Mouse (Mus musculus) left cerebral cortex, postnatal 4 days (tissue): ENCODE measurements around the gene Lyrm4. TPM values are rescaled to one million over a fixed set of nuclear protein-coding genes. Genes with fewer than 3 reads are reported as not detected.
A peak's percentile ranks its signal among the peaks of the same experiment; 100 is the strongest.
"Not testable (repeated sequence)": the region's sequence is repeated elsewhere in the genome, so short reads cannot be mapped to it uniquely, and the experiment has no call there.

Source experiments
- DNase-seq: peaks from one replicate; pipeline ENCODE4 v3.0.0-alpha.2; 2022
- intact Hi-C: fragments of 180-260 bp; cut with DNase I; formaldehyde crosslinking; loops from one replicate; pipeline ENCODE4 v1.15.1; 2025
- total RNA-seq, 2 experiments: library from RNA; stranded (reverse); gene quantifications; 2 replicates each; pipeline ENCODE4 v1.2.3; 2021

The Lyrm4 gene
- total RNA-seq, 2 experiments from 2014 or later: 17.3 to 19.9 TPM

DNA sequence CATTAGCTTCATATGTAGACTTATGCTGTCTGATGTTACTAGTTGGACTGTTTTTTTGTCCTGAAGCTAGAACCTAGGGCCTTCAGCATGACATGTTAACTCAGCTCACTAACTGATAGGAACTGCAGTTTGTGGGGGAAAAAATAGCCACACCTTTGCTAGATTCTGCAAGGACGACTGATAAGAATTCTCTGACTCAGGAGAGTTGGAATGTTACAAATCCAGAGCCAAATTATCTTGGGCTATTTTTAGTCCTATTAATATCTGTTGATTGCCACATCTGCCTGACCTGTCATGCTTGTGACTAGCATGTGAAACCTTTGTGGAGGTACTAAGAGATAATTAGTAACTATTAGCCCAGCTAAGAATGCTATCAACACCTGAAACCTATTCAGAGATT is 116.5 kb downstream of the Lyrm4 start:
- DNase-seq: no peak
- intact Hi-C loops: no loop called here

DNA sequence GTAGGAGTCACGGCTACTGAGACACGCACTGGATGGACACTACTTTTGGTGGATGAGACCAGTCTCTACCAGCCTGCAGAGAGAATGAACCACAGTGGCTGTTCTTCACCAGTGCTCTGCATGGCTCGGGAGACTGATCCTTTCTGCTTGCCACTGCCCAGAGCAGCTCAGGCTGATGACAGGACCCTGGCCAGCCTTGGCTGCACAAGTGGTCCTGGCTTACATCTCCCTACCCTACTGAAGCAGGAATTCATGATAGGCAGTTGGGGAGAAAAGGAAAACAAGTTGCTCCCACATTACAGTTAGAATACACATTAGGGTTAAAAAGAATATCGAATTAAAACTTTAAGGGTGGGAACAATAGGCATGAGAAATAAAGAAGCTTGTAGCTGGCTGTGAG is 119.7 kb downstream of the Lyrm4 start:
- intact Hi-C loops: no loop called here
- no peak for DNase-seq

DNA sequence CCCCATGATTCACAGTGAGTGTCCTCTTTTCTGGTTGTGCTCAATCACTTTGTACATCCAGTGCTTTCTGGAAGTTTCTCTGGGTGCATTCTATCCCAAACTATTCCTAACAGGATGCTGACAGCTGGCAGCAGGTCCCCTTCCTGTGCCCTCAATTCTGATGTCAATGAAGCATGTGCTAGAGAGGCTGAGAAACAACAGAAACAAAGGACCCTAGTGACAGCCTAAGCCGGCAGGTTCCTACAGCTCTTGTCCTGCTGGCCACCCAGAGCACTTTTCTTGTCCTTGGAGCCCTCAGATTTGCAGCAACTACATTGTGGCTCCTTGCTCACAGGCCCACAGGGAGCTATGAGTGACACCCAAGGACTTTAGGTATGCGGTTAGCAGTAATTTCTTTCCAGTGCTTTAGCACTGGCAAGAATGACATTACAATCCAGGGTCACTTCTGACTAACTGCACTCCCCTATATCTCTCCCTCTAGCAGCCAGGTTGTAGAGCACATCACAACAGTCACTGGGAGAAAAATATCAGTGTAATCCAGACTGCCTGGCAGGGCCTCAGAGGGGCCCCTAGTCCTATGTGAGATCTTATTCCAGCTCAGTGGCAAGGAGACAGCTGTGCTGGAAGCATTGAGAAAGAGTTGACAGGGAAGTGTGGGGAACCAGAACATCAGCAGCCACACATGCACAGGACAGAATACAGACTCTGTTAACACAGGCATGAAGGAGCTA is 121.5 kb downstream of the Lyrm4 start:
- DNase-seq: no peak
- intact Hi-C loops: no loop called here

DNA sequence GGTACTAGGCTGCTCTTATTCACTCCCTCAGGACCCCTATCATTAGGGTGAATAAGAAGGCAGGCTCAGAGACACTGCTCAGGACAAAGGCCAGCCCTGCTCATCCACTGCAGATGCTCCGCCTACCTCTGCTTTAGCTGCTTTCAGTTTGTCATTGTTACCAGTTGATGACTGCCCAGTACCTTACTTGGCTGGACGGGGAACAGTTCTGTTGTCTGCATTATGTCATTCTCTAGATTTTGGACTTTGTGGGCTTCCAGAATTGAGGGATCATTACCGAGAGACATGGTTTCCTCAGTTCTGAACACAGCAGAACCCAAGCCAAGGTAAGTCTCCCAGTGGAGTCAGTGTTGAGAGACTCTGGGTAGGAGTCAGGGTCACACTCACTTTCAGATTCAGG is 122.1 kb downstream of the Lyrm4 start:
- DNase-seq: no peak
- intact Hi-C loops: no loop called here

DNA sequence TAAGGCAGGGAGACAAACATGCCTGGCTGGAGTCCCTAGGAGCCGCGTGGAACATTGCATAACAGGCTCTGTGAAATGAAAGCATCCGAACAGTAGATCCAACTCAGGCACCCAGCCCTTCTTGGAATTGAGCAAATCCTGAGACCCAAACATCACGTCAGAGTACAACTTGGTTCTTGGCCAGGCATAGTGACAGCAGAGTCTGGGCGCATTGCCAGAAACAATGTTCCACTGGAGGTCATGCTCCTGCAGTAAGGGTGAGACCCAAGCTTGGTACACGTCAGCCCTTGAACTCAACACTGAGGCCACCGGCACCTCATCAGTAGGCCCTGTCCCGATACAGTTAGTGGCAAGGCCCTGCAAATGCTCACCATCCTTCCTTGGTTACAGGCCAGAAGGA is 123.3 kb downstream of the Lyrm4 start:
- intact Hi-C loops: no loop called here
- DNase-seq: peak; percentile 38

DNA sequence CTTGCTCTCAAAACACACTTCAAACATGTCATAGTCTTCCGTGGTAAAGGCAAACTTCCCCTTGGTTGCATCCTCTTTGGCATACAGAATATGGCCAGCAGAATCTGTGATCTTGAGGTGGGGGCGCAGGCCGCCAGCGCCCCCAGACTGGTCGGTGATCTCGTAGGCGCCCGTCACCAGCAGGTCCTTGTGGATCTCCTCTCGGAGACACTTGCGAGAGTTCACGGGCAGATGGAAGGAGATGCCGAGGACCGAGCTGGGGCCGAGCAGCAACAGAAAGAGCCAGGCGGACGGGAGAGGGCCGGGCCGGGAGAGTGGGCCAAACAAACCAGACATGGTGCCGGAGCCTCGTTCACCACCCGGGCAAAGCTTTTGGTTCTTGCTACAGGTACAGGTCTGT is 126.1 kb downstream of the Lyrm4 start:
- intact Hi-C loops, DNase-seq: not testable (repeated sequence)

DNA sequence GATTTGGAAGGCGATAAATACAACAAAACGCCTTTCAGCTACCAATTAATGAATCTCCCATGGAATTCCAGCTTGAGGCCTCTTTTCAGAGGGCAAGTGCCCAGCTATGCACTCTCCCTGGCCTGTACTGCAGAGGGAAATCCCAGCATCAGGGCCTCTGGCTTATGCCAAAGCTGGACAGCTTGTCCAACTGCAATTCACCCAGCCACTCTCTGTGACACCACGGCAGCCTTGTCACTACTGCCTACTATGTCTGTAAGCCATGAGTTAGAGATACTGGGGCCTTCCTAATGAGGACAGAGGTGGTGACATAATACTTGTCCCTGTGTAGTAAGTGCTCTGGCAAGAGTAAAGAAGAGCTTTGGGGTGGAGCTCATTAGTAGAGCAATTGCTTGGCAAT is 128.0 kb downstream of the Lyrm4 start:
- DNase-seq: peak; percentile 3
- intact Hi-C loops: no loop called here

DNA sequence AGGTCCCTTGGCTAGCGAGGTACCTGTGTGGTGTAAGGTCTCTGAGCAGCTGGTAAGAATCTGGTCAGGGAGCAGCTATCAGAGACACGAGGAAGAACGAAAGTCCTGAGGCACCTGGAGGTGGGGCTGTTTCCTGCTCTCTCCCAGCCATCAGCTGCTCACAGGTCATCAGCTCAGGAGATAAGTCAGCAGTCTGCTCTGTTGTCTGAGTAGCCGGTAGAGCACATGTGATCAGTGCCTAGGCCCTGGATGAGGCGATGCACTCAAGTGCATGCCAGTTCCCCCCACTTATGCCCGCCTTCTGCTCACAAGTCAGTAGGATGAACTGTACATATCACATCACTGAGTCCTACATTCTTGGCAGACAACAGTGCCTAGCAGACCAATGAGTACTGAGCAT is 134.3 kb downstream of the Lyrm4 start:
- intact Hi-C loops: no loop called here
- DNase-seq: no peak

DNA sequence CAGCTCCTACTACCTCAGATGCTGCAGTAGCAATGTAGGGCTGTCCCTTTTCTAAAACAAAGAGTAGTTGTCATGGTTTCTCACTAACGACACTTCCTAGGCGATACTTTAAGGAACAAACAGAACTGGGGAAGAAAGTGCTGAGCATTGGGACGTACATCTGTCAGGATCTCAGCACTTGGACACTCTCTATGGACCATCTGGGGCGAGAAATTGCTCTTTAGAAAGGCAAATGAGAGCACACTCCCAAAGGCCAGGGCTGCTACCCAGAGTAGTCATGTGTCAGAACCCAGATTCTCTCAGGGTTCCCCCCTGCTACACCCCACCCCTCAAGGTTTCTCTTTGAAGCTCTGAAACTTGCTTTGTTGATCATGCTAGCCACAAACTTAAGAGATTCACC is 136.9 kb downstream of the Lyrm4 start:
- DNase-seq: no peak
- intact Hi-C loops: no loop called here

DNA sequence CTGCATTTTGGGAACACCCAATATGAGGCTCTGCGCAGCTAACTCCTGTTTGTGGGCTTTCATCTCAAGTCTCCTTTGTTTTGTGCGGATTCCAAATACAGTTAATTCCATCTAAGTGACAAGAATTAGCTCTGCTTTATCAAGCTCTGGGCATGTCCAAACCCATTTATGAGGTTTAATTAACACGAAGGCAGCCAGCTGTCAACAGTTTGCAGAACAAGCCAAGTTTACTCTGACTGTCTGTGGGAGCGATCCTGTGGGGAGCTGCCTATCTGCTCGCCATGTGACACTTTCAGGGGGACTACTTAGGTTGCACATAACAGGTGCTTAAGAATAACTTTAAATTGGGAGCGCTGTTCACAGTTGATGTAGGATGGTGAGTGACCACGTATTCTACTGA is 140.4 kb downstream of the Lyrm4 start:
- DNase-seq: no peak
- intact Hi-C loops: no loop called here

DNA sequence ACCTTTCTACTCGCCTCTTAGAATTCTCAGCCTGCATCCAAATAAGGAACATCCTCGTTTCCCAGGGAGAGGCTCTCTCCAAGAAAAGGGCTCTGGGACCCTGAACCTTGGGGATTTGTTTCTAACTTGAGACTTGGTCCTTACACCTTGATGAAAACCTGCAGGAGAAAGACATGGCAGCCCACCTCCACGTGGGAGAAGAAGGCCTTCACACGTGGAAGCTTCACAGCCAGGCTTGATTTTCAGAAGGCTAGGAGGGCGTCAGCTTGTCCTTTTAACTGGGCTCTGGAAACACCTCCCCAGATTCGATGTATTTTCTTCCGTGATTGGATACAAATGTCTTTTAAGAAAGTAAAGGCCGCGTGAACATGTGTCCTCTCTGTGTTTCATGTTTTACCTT is 147.5 kb downstream of the Lyrm4 start:
- intact Hi-C loops: no loop called here
- DNase-seq: no peak

DNA sequence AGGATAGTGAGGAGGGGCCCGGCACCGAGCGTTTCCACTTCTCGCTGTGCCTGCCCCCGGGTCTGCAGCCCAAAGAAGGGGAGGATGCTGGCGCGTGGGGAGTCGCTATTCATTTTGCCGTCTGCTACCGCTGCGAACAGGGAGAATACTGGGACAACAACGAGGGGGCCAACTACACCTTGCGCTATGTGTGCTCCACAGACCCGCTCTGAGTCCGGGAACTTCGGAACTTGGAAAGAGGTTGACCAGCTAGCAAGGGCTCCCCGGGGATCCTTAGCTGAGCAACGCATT is 147.9 kb downstream of the Lyrm4 start:
- intact Hi-C loops: no loop called here
- no peak for DNase-seq

DNA sequence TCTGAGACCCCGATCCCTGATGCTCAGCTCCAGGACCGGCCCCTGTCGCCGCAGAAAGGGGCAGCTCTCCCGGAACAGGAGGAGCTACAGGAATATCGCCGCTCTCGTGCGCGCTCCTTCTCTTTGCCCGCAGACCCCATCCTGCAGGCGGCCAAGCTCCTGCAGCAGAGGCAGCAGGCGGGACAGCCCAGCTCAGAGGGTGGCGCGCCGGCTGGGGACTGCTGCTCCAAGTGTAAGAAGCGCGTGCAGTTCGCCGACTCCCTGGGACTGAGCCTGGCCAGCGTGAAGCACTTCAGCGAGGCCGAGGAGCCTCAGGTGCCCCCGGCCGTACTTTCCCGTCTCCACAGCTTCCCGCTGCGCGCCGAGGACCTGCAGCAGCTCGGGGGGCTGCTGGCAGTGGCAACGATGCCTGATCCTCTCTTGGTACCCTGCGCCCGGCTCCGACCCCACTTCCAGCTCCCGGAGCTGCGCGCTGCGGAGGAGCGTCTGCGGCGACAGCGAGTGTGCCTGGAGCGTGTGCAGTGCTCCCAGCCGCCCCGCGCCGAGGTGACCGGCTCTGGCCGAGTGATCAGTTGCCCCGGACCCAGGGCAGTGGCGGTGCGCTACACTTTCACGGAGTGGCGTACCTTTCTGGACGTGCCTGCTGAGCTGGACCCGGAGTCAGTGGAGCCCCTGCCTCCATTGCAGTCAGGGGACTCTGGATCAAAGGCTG is 148.5 kb downstream of the Lyrm4 start:
- DNase-seq: peak; percentile 38
- intact Hi-C loops: no loop called here

DNA sequence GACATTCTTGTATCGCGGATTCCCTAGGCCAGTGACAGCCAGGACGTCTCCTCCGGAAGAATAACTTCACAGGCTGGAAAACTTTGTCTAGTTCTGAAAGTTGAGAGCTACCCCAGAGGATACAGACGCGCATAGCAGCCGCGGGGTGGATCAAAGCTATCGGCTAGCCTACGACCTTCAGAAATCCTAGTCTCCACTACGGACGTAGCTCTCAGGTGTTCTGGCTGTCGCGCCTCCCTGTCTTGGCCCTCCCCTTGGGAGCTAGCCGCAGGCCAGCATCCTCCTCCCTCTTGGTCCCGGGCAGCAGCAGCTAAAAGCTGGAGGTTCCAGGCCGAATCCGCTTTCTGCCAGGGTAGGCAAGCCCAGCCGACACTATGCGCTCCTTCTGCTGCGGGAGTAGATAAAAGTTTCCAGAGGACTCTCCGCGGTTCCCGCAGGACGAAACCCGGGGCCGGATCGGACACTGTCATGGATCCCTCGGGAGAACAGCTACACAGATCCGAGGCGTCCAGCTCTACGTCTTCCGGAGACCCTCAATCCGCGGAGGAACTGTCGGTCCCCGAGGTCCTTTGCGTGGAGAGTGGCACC is 149.1 kb downstream of the Lyrm4 start:
- no peak for DNase-seq
- intact Hi-C loops: no loop called here

DNA sequence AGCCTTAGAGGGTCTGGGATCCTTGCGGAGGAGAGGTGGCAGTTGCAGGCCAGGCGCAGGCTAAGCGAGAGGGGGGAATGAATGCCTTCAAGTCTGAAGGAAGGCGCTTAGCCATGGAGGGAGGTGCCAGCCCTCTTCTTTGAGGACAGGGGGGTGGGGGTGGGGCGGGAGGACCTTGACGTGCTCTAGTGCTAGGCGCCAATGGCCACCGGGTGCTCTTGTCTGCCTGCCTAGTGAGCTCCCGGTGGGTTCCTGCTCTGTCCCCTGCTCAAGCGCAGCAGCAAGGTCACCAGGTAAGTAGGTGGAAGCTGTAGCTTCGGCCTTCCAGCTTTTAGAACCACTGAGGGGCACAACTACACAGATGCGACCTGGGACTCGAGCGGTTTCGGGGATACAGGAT is 149.6 kb downstream of the Lyrm4 start:
- intact Hi-C loops: no loop called here
- no peak for DNase-seq

DNA sequence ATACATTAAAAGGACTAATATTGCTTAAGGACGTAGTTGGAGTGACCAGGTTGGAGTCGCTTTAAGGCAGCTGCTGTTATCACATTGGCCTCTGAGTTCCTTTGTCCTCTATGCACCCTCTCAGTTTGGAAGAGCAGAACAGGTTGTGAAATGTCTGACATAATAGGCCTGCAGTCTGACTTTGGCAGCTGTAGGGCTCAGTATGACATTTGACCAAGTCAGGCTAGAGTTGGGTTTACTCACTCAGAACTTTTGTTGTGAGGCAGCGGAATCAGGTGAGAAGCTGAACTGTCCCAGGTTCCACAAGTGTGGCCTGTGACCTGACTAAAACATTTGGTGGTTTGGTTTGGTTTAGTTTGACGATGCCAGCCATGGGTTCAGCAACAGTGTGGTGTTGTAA is 153.7 kb downstream of the Lyrm4 start:
- no peak for DNase-seq
- intact Hi-C loops: no loop called here

DNA sequence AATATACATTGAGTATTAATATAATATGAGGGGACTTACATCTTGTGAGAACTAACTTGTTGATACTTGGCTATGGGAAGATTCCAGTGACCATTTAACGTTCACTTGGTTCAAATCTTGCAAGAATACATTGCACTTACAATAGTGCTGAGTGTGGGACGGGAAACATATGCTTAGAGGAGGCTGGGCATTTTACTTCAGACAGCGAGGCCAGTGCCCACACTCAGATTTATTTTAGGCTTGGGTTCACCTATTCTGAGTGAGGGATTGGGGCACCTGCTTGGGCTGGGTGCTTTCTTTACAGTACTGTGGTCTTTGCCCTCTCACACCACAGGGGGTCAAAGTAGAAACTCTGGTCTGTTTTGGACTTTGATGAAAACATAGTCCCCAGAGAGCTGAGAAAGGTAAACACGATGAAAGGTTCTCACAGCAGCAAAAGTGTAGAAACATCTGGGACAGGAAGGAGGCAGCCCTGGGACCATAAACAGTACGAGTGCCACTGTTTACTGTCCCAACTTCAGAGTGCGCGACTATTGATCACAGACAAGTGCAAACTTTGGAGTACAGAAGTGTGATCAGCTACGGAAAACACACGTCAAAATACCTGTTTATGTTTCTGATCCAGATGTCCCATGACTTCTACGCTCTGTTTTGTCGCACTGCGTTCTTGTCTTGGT is 157.8 kb downstream of the Lyrm4 start:
- DNase-seq: no peak
- intact Hi-C loops: no loop called here

DNA sequence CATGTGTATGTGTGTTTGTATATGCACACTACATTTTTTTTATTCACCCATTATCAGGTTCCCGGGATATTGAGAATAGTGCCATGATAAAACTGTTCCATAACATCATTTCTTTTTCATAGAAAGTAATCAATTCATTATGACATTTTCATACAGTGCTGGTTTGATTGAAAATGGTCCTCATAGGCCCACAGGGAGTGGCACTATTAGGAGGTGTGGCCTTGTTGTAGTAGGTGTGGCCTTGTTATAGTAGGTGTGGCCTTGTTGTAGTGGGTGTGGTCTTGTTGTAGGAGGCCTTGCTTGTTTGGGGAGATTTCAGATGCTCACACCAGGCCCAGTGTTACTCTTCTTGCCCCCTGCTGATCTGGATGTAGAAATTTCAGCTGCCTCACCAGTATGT is 158.8 kb downstream of the Lyrm4 start, which contains the start of gene Ppp1r3g:
Ppp1r3g (plus strand) TSS at position 301 of the 400 bp plus-strand sequence.
- intact Hi-C loops: no loop called here
- DNase-seq: no peak

DNA sequence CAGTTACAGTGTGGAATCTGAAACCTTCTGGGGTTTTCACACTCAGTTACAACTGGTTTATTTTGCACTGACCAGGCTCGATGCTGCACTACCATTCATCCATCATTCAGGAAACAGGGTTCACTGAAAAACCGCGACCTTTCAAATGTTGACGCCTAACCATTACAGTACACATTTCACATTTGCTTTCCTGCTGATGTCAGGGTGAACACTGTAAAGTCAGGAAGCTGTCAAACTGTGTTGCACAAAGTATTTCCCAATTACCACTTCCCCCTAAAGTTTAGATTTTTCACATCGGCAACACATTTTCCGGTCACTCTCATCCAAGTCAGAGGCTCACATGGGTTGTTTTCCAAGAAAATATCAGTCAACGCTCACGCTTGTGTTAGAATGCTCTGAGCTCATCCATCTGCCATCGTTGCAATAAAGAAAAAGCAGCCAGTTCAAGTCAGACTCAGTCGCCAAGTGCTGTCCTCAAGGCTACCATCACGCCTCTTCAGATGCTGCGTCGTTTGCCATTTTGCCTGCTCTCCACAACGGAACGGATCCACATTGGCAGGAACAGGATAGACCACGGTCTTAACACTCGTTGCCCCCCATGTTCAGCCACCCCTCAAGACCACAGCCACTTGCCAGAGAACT is 167.4 kb downstream of the Lyrm4 start:
- DNase-seq: no peak
- intact Hi-C loops: loop anchor here (10.0 kb wide), 1 partner anchor 145 kb away; no protein-coding TSS in a partner anchor

DNA sequence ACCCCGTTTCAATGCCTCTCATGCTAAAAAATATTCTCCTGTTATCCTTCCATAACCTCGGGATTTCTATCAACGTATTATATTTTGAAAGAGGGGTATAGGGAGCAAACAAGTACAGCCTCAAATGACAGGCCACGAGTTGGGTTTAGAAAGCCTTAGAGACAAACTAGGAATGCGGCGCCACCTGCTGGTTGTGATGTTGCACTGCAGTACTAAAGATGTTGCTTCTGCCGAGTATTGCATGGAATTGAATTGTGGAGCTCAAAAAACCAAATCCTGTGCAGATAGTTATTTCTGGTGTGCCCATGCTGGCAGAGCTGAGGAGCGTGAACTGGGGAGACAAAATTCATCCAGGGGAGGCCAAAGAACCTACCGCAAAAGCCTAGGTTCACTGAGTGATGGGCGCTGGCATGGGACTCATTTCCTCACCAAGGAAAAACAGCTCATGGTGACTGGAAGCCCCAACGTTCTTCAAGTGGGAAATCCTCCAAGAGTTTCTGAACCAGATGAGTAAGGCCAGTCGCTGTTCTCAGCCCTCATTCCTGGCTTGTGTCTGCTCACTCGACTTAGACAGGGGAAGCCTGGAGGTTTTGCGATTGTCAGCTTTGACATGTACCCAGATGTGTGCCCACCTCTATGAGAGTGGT is 169.8 kb downstream of the Lyrm4 start:
- DNase-seq: peak; percentile 76
- intact Hi-C loops: loop anchor here (2.0 to 10.0 kb wide), 2 partner anchors 143 to 917 kb away; no protein-coding TSS in a partner anchor
